Mouse (Mus musculus) liver, embryonic 13.5 days (tissue): ENCODE data around the gene Junb. TPM values are rescaled to one million over a fixed set of nuclear protein-coding genes. Genes with fewer than 3 reads are reported as not detected.

ENCODE experiments used
- ATAC-seq: fragments of 200-750 bp; cut with Nextera tagmentation; 2 replicates; pipeline ENCODE4 v1.8.0; 2017; ENCODE audit warnings: low read depth, mild to moderate bottlenecking, moderate number of reproducible peaks, moderate library complexity
- DNase-seq: peaks from one replicate; pipeline ENCODE4 v3.0.0; 2022
- H3K27ac ChIP-seq: fragments of 300-500 bp; sonication (generic); 2 replicates; pipeline ENCODE4 v1.5.1; 2015; ENCODE audit warnings: moderate library complexity, mild to moderate bottlenecking, inconsistent platforms
- H3K27me3 ChIP-seq: fragments of 300-500 bp; sonication (generic); 2 replicates; pipeline ENCODE4 v1.6.1; 2015; ENCODE audit warnings: mild to moderate bottlenecking, inconsistent platforms
- H3K36me3 ChIP-seq: fragments of 300-500 bp; sonication (generic); 2 replicates; pipeline ENCODE4 v1.6.1; 2015; ENCODE audit warnings: mild to moderate bottlenecking, inconsistent platforms
- H3K4me1 ChIP-seq: fragments of 300-500 bp; sonication (generic); replicated peaks from 2 replicates; pipeline ENCODE4 v1.6.1; 2015; ENCODE audit warnings: inconsistent platforms
- H3K4me2 ChIP-seq: fragments of 300-500 bp; sonication (generic); 2 replicates; pipeline ENCODE4 v1.6.1; 2015; ENCODE audit warnings: inconsistent platforms, mild to moderate bottlenecking, moderate library complexity
- H3K4me3 ChIP-seq: fragments of 300-500 bp; sonication (generic); replicated peaks from 2 replicates; pipeline ENCODE4 v1.5.1; 2015; ENCODE audit warnings: mild to moderate bottlenecking, inconsistent platforms
- H3K9ac ChIP-seq: fragments of 300-500 bp; sonication (generic); 2 replicates; pipeline ENCODE4 v1.6.1; 2015; ENCODE audit warnings: mild to moderate bottlenecking, inconsistent platforms
- H3K9me3 ChIP-seq: fragments of 300-500 bp; sonication (generic); replicated peaks from 2 replicates; pipeline ENCODE4 v1.6.1; 2016; ENCODE audit warnings: inconsistent platforms
- WGBS: fragments of 180-500 bp; shearing (Covaris S2); methylation state at CpG from one replicate; pipeline ENCODE4 v1.1.7; 2015; ENCODE audit not compliant: insufficient replicate concordance; 5-methylcytosine and 5-hydroxymethylcytosine counted together
- polyA plus RNA-seq: library from polyadenylated mRNA; unstranded; fragments of >200 nt; fragmentation: Nextera tagmentation; extraction: Ambion mirVana; gene quantifications from 2 replicates; pipeline ENCODE4 v1.2.1, GENCODE M21; 2015

Junb gene
- polyA plus RNA-seq, 1 experiment from 2014 or later, result 15.3 TPM

DNA sequence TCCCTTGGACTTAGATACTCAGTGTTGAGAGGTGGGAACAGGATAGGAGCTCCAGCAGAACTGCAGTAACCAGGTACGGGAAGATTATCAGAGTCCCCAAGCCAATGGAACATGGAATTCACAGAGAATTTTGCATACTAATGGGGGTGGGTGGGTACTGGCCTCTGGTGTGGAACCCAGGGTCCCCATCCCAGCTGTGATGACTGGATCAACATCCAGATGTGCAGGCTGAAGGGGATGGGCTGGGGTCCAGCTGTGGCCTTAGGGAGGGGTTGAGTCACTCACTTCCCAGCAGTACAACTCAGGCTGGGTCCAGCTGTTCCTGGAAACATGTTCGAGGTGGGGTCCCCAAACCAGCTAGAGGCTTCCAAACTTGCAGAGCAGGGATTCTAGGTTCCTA, 9.4 kb upstream of the Junb start:
- Histone ChIP-seq H3K9ac (no peak overlapping the region), H3K4me3 (no peak overlapping the region), H3K36me3 (no peaks in the 10 kb centered on the region), H3K4me1 (peaks cover 78% of the 10 kb centered on the region), H3K9me3 (no peaks in the 10 kb centered on the region), H3K4me2 (no peak overlapping the region), H3K27ac (0 out of 2 replicates have a peak overlapping the region, but pooled peaks have one; percentile 14), H3K27me3 (no peaks in the 10 kb centered on the region)
- ATAC-seq (no peak), DNase-seq (no peak)
- WGBS, result 65% methylated on average over 2 of the region's 2 CpGs

- Histone ChIP-seq H3K9me3 (no peaks in the 10 kb centered on the region), H3K36me3 (no peaks in the 10 kb centered on the region), H3K4me2 (no peak overlapping the region), H3K27me3 (no peaks in the 10 kb centered on the region), H3K9ac (no peak overlapping the region), H3K27ac (no peak overlapping the region), H3K4me1 (peaks cover 83% of the 10 kb centered on the region), H3K4me3 (no peak overlapping the region)
- ATAC-seq (no peak), DNase-seq (no peak)
- 77% methylated on average over 5 of the region's 5 CpGs for WGBS
Observed at GRCm38 (mm10) chr8:84987388-84987787, 8.9 kb upstream of the Junb start.

DNA sequence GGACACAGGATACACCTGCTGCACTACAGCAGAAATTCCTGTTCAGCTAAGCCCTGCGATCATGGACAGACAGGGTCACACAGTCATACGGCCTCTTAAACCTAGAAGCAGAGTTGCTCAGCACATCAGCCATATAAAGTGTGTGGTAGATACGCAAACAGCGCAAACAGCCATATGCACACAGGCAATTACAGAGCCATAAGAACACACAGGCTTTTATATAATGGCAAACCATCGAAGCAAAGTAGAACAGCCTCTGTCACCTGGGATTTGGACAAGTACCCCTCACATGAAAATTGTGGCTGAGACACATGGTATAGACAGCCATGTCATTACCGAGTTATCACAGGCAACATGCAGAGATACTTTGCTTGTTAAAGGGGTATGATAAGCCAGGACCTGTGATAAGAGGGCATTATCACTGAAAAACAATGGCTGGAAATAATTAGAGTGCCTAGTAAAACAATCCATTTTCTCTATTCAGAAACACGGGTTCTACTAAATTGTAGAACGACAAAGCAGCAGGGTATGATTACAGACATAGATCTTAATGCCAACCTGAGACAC, 7.9 kb upstream of the Junb start:
- Histone ChIP-seq H3K36me3 (no peaks in the 10 kb centered on the region), H3K27ac (peak overlapping the region; percentile 82), H3K9ac (peak overlapping the region; percentile 80), H3K9me3 (no peaks in the 10 kb centered on the region), H3K27me3 (no peaks in the 10 kb centered on the region), H3K4me1 (peaks cover 92% of the 10 kb centered on the region), H3K4me2 (peak overlapping the region; percentile 100), H3K4me3 (peak overlapping the region; percentile 67)
- ATAC-seq (no peak), DNase-seq (no peak)
- WGBS, result 24% methylated on average over 8 of the region's 8 CpGs

GRCm38 (mm10) chr8:84985684-84986378, 7.3 kb upstream of the Junb start:
- WGBS, result under 1% methylated on average over 53 of the region's 53 CpGs
- Histone ChIP-seq H3K4me2 (peak overlapping the region; percentile 100), H3K4me1 (peaks cover 93% of the 10 kb centered on the region), H3K4me3 (peak overlapping the region; percentile 67), H3K9me3 (no peaks in the 10 kb centered on the region), H3K36me3 (no peaks in the 10 kb centered on the region), H3K9ac (peak overlapping the region; percentile 80), H3K27ac (peak overlapping the region; percentile 82), H3K27me3 (no peaks in the 10 kb centered on the region)
- DNase-seq (peak; percentile 80), ATAC-seq (peak; percentile 8)

- 2% methylated on average over 23 of the region's 23 CpGs for WGBS
- Histone ChIP-seq H3K27ac (peak overlapping the region; percentile 82), H3K4me2 (peak overlapping the region; percentile 100), H3K4me1 (peaks cover 95% of the 10 kb centered on the region), H3K4me3 (peak overlapping the region; percentile 67), H3K36me3 (no peaks in the 10 kb centered on the region), H3K27me3 (no peaks in the 10 kb centered on the region), H3K9me3 (no peaks in the 10 kb centered on the region), H3K9ac (peak overlapping the region; percentile 80)
- DNase-seq, result no peak
- no peak for ATAC-seq
Observed at GRCm38 (mm10) chr8:84985049-84985683, 6.6 kb upstream of the Junb start.

DNA sequence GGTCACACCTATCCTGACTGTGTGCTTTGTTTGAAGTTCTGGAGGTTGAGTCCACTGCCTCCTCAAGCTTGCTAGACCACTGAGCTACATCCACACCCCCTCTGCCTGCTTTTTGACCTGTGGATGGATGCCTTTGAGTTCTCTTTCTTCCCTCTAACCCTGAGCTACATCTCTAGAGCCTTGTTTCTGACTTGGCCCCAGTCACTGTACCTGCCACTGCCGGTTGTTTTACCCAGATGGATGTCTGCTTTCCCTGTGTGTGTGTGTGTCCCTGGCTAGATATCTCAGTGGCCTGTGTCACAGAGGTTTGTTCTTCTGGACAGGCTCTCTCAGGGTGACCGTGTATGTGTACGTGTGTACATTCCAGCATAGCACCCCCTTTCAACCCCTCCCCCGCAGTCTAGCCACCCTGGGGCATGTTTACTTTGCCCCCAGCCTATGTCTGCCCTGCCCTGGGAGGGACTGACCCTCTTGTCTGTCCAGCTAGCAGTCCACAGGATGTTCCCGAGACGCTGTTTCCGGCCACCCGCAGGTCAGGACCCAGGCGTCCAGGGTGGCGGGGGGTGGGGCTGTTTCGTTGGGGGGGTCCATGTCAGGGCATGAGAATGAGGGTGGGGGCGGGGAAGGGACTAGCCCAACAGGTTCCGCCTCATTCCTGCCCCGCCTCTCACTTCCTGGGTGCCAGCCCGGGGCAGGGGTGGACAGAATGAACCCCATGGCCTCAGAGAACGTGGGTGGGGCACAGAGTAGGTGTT, 6.0 kb upstream of the Junb start:
- DNase-seq, result no peak
- ATAC-seq, result peak; percentile 21
- H3K9ac ChIP-seq, result peak overlapping the region; percentile 80

GRCm38 (mm10) chr8:84982499-84983011, 4.0 kb upstream of the Junb start:
- no peak for ATAC-seq
- DNase-seq, result no peak
- peak overlapping the region; percentile 41 for H3K9ac ChIP-seq
- H3K4me3 ChIP-seq, result no peak overlapping the region
- H3K27ac ChIP-seq, result peak overlapping the region; percentile 99
- no peak overlapping the region for H3K4me2 ChIP-seq
- 37% methylated on average over 3 of the region's 3 CpGs for WGBS
- H3K36me3 ChIP-seq, result no peaks in the 10 kb centered on the region
- no peaks in the 10 kb centered on the region for H3K9me3 ChIP-seq
- peaks cover 100% of the 10 kb centered on the region for H3K4me1 ChIP-seq
- H3K27me3 ChIP-seq, result no peaks in the 10 kb centered on the region

More for the DNA sequence above, 6.0 kb upstream of the Junb start:
- peak overlapping the region; percentile 67 for H3K4me3 ChIP-seq
- 19% methylated on average over 16 of the region's 16 CpGs for WGBS
- H3K4me1 ChIP-seq, result peaks cover 100% of the 10 kb centered on the region
- H3K36me3 ChIP-seq, result no peaks in the 10 kb centered on the region
- H3K9me3 ChIP-seq, result no peaks in the 10 kb centered on the region
- peak overlapping the region; percentile 100 for H3K4me2 ChIP-seq
- H3K27ac ChIP-seq, result peak overlapping the region; percentile 82
- H3K27me3 ChIP-seq, result no peaks in the 10 kb centered on the region

- peak overlapping the region; percentile 99 for H3K27ac ChIP-seq
- no peak overlapping the region for H3K4me3 ChIP-seq
- ATAC-seq, result no peak
- no peaks in the 10 kb centered on the region for H3K27me3 ChIP-seq
- 52% methylated on average over 15 of the region's 15 CpGs for WGBS
- peak overlapping the region; percentile 41 for H3K9ac ChIP-seq
- H3K4me2 ChIP-seq, result no peak overlapping the region
- peaks cover 100% of the 10 kb centered on the region for H3K4me1 ChIP-seq
- no peaks in the 10 kb centered on the region for H3K36me3 ChIP-seq
- H3K9me3 ChIP-seq, result no peaks in the 10 kb centered on the region
- DNase-seq, result no peak
Observed at GRCm38 (mm10) chr8:84981644-84982498, 3.4 kb upstream of the Junb start.

DNA sequence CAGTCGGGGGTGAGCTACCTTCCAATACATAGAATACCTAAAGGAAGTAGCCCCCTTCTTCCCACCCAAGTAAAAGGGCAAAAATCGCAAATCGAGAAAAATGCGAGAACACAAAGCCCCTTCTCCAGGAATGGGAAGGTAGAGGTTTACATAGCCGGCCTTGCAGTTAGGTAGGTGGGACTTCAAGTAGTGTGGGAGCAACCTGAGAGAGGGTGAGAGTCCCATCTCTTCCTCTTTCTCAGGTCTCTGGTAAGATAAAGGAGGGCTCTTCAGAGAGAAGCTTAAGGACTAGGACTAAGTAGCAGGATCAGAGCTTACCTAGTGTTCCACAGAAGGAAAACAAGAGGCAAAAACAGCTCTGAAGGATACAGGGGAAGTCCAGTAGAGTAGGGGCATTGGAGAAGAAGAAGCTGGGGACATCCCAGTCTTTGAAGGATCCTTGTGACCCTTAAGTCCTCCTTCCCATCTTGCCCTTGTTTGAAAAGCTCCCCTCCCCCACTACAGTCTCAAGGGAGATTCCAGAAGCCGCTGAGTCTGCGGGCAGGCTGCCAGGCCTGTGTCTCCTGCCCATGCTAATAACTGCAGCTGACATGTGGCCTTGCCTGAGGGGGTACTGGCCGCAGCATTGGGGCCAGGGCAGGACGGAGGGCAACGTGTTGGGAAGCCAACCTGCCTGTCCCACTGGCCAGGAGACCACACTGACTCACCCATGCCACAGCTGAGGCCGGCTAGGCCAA, 2.3 kb upstream of the Junb start:
- H3K4me2 ChIP-seq, result peak overlapping the region; percentile 99
- H3K4me3 ChIP-seq, result peak overlapping the region; percentile 76; the same call in 1 of the 2 replicates
- peaks cover 99% of the 10 kb centered on the region for H3K4me1 ChIP-seq
- H3K9me3 ChIP-seq, result no peaks in the 10 kb centered on the region
- no peak for ATAC-seq
- H3K27ac ChIP-seq, result peak overlapping the region; percentile 99
- 50% methylated on average over 11 of the region's 11 CpGs for WGBS
- H3K9ac ChIP-seq, result peak overlapping the region; percentile 96; the same call in 1 of the 2 replicates
- no peak for DNase-seq
- no peaks in the 10 kb centered on the region for H3K36me3 ChIP-seq
- H3K27me3 ChIP-seq, result no peaks in the 10 kb centered on the region
